Mouse (Mus musculus) embryonic facial prominence, embryonic 12.5 days (tissue): Measurements from ENCODE around the gene Krt1. TPM values are rescaled to one million over a fixed set of nuclear protein-coding genes. Genes with fewer than 3 reads are reported as not detected.

Experiments
- ATAC-seq: fragments of 200-750 bp; cut with Nextera tagmentation; 2 replicates; pipeline ENCODE4 v1.8.0; 2017; ENCODE audit not compliant: insufficient number of reproducible peaks, insufficient read depth, low FRiP score, low TSS enrichment
- H3K27ac ChIP-seq: fragments of 300-500 bp; sonication (generic); 2 replicates; pipeline ENCODE4 v1.5.1; 2016; ENCODE audit warnings: mild to moderate bottlenecking
- H3K27me3 ChIP-seq: fragments of 300-500 bp; sonication (generic); 2 replicates; pipeline ENCODE4 v1.6.1; 2016; ENCODE audit warnings: mild to moderate bottlenecking, moderate library complexity
- H3K36me3 ChIP-seq: fragments of 300-500 bp; sonication (generic); 2 replicates; pipeline ENCODE4 v1.6.1; 2016; ENCODE audit warnings: mild to moderate bottlenecking
- H3K4me1 ChIP-seq: fragments of 300-500 bp; sonication (generic); 2 replicates; pipeline ENCODE4 v1.6.1; 2016
- H3K4me2 ChIP-seq: fragments of 300-500 bp; sonication (generic); replicated peaks from 2 replicates; pipeline ENCODE4 v1.6.1; 2016; ENCODE audit warnings: mild to moderate bottlenecking, moderate library complexity
- H3K4me3 ChIP-seq: fragments of 300-500 bp; sonication (generic); 2 replicates; pipeline ENCODE4 v1.5.1; 2016; ENCODE audit warnings: mild to moderate bottlenecking
- H3K9ac ChIP-seq: fragments of 300-500 bp; sonication (generic); 2 replicates; pipeline ENCODE4 v1.6.1; 2016; ENCODE audit warnings: mild to moderate bottlenecking, moderate library complexity
- H3K9me3 ChIP-seq: fragments of 300-500 bp; sonication (generic); 2 replicates; pipeline ENCODE4 v1.6.1; 2016; ENCODE audit warnings: mild to moderate bottlenecking, moderate library complexity
- WGBS: fragments of 180-500 bp; shearing (Covaris S2); methylation state at CpG from one replicate; pipeline ENCODE4 v1.1.7; 2016; 5-methylcytosine and 5-hydroxymethylcytosine counted together
- microRNA-seq: library from miRNA; unstranded; fragments of <30 nt; microRNA quantifications from one replicate; pipeline ENCODE4, GENCODE M21; 2017
- polyA plus RNA-seq: library from polyadenylated mRNA; unstranded; fragments of >200 nt; fragmentation: Nextera tagmentation; extraction: Ambion mirVana; gene quantifications from 2 replicates; pipeline ENCODE4 v1.2.1, GENCODE M21; 2016

Gene Krt1
- polyA plus RNA-seq, 1 experiment from 2014 or later: 3.4 TPM

DNA sequence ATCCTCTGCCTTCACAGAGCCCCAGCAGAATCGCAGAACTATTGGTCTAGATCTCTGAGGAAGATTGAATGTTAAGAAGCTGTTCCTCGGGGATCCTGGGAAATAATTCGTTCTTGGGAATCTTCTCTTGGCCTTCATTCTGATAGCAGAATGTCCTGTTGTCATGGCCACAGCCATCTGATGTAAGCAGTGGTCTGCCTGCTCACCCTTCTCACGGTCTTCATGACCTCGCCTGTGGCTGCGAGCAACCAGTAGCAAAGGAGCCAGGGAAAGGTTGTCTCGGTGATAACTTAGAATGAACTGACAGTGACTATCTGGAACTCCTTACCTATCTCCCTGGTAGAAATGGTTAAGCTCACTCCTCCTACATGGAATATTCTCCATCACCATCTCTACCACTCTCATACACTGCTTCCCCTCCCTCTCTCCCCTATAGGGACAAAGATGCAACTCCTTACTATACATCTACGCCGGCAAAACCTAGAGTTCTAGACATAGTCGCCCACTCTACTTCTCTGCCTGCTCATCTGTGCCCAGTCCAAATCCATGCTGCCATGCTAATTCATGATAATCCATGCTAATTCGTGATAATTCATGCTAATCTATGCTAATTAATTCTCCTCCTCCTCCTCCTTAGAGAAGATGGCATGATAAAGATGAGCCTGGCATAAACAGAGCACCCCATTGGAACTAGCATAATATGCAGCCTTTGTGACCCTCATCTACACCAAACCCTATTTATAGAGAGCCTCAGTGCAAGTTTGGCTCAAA, 47.4 kb downstream of the Krt1 start:
- Histone ChIP-seq H3K27ac (no peak overlapping the region), H3K4me3 (no peak overlapping the region)
- no peak for ATAC-seq

DNA sequence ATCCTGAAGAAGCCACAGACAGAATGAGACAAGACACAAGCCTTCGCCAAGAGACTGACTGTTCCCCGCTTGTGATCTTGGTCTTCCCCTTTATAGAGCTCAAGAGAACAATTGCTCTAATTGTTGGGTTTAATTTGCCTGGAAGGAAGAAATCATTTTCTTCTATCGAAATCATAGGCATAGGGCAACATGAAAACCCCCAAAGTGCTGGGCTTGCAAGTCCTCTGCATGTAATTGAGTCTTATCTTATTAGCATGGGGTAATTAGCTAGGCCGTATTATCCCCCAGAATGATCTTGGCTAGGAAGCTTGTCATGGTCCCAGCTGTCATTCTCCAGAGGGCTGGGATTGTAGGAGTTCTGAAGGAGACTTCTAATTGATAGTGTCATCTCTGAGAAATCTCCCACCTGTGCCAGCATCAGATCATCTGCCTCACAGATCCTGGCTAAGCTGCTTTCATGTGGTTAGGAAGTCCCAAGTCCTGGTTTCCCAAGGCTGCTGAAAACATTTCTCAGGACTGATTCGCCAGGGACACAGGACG, 48.2 kb downstream of the Krt1 start, which contains the start of gene Krt73:
Krt73 (minus strand) TSS at position 51 of the 540 bp plus-strand sequence.
- no peaks in the 10 kb centered on the region for H3K36me3 ChIP-seq
- H3K9ac ChIP-seq: no peak within 1 kb of the TSS
- H3K4me3 ChIP-seq: no peak within 1 kb of the TSS
- no peak within 1 kb of the TSS for H3K4me2 ChIP-seq
- no peaks in the 10 kb centered on the region for H3K9me3 ChIP-seq
- H3K27me3 ChIP-seq: no peaks in the 10 kb centered on the region
- no peaks in the 10 kb centered on the region for H3K4me1 ChIP-seq
- 76% methylated on average over 6 of the region's 6 CpGs for WGBS
- H3K27ac ChIP-seq: no peak within 1 kb of the TSS
- ATAC-seq: no peak

More for the DNA sequence above, 47.4 kb downstream of the Krt1 start:
- no peaks in the 10 kb centered on the region for H3K4me1 ChIP-seq
- H3K4me2 ChIP-seq: no peak overlapping the region
- H3K9me3 ChIP-seq: no peaks in the 10 kb centered on the region
- no peaks in the 10 kb centered on the region for H3K36me3 ChIP-seq
- no peaks in the 10 kb centered on the region for H3K27me3 ChIP-seq
- WGBS: 86% methylated on average over 11 of the region's 11 CpGs
- H3K9ac ChIP-seq: no peak overlapping the region

Small RNAs within 50 kb of the gene (microRNA-seq; reads per million reads assigned to microRNA genes)
- not detected for gene Gm44356

Other genes starting within 250 kb of the Krt1 start
- not detected in 2 replicates for gene Gm5414, start 222.6 kb downstream of the Krt1 start, polyA plus RNA-seq
- not detected in 2 replicates for gene Gm5478, start 203.4 kb downstream of the Krt1 start, polyA plus RNA-seq
- gene Krt6b, start 170.5 kb downstream of the Krt1 start, polyA plus RNA-seq: not detected in 2 replicates
- 1.4 and 1.6 TPM in 2 replicates for gene Krt6a, start 156.5 kb downstream of the Krt1 start, polyA plus RNA-seq
- 73.2 and 80.6 TPM in 2 replicates for gene Krt5, start 137.9 kb downstream of the Krt1 start, polyA plus RNA-seq
- not detected in 2 replicates for gene Krt71, start 107.7 kb downstream of the Krt1 start, polyA plus RNA-seq
- not detected in 2 replicates for gene Krt72, start 64.3 kb downstream of the Krt1 start, polyA plus RNA-seq
- gene Krt73, start 48.4 kb downstream of the Krt1 start, polyA plus RNA-seq: 0.08 TPM in 1 of 2 replicates, not detected in the other
- not detected in 2 replicates for gene Krt2, start 32.6 kb downstream of the Krt1 start, polyA plus RNA-seq
- 0.08 TPM in 1 of 2 replicates, not detected in the other for gene Krt77, start 18.9 kb upstream of the Krt1 start, polyA plus RNA-seq
- gene Krt76, start 42.1 kb upstream of the Krt1 start, polyA plus RNA-seq: not detected in 2 replicates
- gene Krt4, start 73.9 kb upstream of the Krt1 start, polyA plus RNA-seq: 0.20 and 0.68 TPM in 2 replicates
- gene Krt79, start 89.5 kb upstream of the Krt1 start, polyA plus RNA-seq: 0.28 TPM in 1 of 2 replicates, not detected in the other
- 0.13 TPM in 1 of 2 replicates, not detected in the other for gene Krt78, start 103.5 kb upstream of the Krt1 start, polyA plus RNA-seq
- gene Krt8, start 153.7 kb upstream of the Krt1 start, polyA plus RNA-seq: 45.6 and 56.5 TPM in 2 replicates
- 47.5 and 50.6 TPM in 2 replicates for gene Krt18, start 177.4 kb upstream of the Krt1 start, polyA plus RNA-seq
- gene Eif4b, start 223.0 kb upstream of the Krt1 start, polyA plus RNA-seq: 113 and 120 TPM in 2 replicates
- 29.6 and 34.0 TPM in 2 replicates for gene Tns2, start 249.6 kb upstream of the Krt1 start, polyA plus RNA-seq